Mouse (Mus musculus) liver, embryonic 14.5 days (tissue): Measurements from ENCODE around the gene Map4k2. TPM values are rescaled to one million over a fixed set of nuclear protein-coding genes. Genes with fewer than 3 reads are reported as not detected.
A peak's percentile ranks its signal among the peaks of the same experiment; 100 is the strongest.

ENCODE experiments used
- ATAC-seq: fragments of 200-750 bp; cut with Nextera tagmentation; 2 replicates; pipeline ENCODE4 v1.8.0; 2017; ENCODE audit warnings: moderate number of reproducible peaks, mild to moderate bottlenecking, moderate library complexity; ENCODE audit not compliant: insufficient read depth
- DNase-seq, 3 experiments: peaks; one replicate each; pipeline ENCODE4 v3.0.0-alpha.2; 2012 to 2013; ENCODE audit warnings: low read depth in 3 of 3, low spot score in 3 of 3
- H3K27ac ChIP-seq: fragments of 300-500 bp; sonication (generic); 2 replicates; pipeline ENCODE4 v1.5.1; 2014; ENCODE audit warnings: moderate library complexity, mild to moderate bottlenecking, control low read depth, inconsistent platforms
- H3K27me3 ChIP-seq: fragments of 300-500 bp; sonication (generic); 2 replicates; pipeline ENCODE4 v1.6.1; 2014; ENCODE audit warnings: mild to moderate bottlenecking, low read length, moderate library complexity; ENCODE audit not compliant: control insufficient read depth, insufficient read depth
- H3K36me3 ChIP-seq: fragments of 300-500 bp; sonication (generic); replicated peaks from 2 replicates; pipeline ENCODE4 v1.6.1; 2014; ENCODE audit warnings: low read depth; ENCODE audit not compliant: control insufficient read depth, insufficient read depth
- H3K4me1 ChIP-seq, 2 experiments: fragments of 200-500 bp in 1 of 2; fragments of 300-500 bp in 1 of 2; sonication (generic) in 1 of 2; replicated peaks; 2 replicates each; pipeline ENCODE4 v1.6.1; 2012 to 2014; ENCODE audit warnings: antibody characterized with exemption in 1 of 2, inconsistent platforms in 1 of 2, low read length in 1 of 2; ENCODE audit not compliant: control insufficient read depth in 2 of 2, insufficient read depth in 2 of 2
- H3K4me2 ChIP-seq: fragments of 300-500 bp; sonication (generic); 2 replicates; pipeline ENCODE4 v1.6.1; 2014; ENCODE audit warnings: low read depth, mild to moderate bottlenecking, control low read depth, moderate library complexity
- H3K4me3 ChIP-seq, 2 experiments: fragments of 200-500 bp in 1 of 2; fragments of 300-500 bp in 1 of 2; sonication (generic) in 1 of 2; 2 replicates each; pipeline ENCODE4 v1.5.1; 2012 to 2014; ENCODE audit warnings: low read depth in 2 of 2, low read length in 2 of 2, mild to moderate bottlenecking in 2 of 2, control low read depth in 1 of 2, inconsistent platforms in 1 of 2, moderate library complexity in 1 of 2; ENCODE audit not compliant: insufficient read depth in 1 of 2
- H3K9ac ChIP-seq: fragments of 300-500 bp; sonication (generic); replicated peaks from 2 replicates; pipeline ENCODE4 v1.6.1; 2014; ENCODE audit warnings: mild to moderate bottlenecking, control low read depth, moderate library complexity
- H3K9me3 ChIP-seq: fragments of 300-500 bp; sonication (generic); 2 replicates; pipeline ENCODE4 v1.6.1; 2016; ENCODE audit warnings: low read length, mixed read lengths; ENCODE audit not compliant: control insufficient read depth
- CTCF ChIP-seq: IDR thresholded peaks from 2 replicates; pipeline ENCODE4 v1.5.1; 2016; ENCODE audit warnings: antibody characterized with exemption, low read depth, control low read depth
- EP300 ChIP-seq: IDR thresholded peaks from 2 replicates; pipeline ENCODE4 v1.6.1; 2016; ENCODE audit warnings: antibody characterized with exemption, low read depth
- WGBS: fragments of 180-500 bp; shearing (Covaris S2); extraction: QIAGEN DNeasy Blood & Tissue Kit; methylation state at CpG from one replicate; pipeline ENCODE4 v1.1.7; 2014; ENCODE audit not compliant: insufficient replicate concordance; 5-methylcytosine and 5-hydroxymethylcytosine counted together
- polyA plus RNA-seq, 2 experiments: library from polyadenylated mRNA; depleted of rRNA in 1 of 2; stranded (reverse) in 1 of 2; unstranded in 1 of 2; fragments of >200 nt; fragmentation: Nextera tagmentation in 1 of 2; extraction: Ambion mirVana in 1 of 2; gene quantifications; 2 replicates each; pipeline versions ENCODE4 v1.2.1 to v1.2.3; 2012 to 2014

Gene Map4k2
- polyA plus RNA-seq, 2 experiments, result 3.0 to 17.6 TPM

GRCm38 (mm10) chr19:6361291-6361690 lies 20.4 kb downstream of the Map4k2 start:
- DNase-seq, result no peak
- TF ChIP-seq EP300 (no peak), CTCF (no peak)

DNA sequence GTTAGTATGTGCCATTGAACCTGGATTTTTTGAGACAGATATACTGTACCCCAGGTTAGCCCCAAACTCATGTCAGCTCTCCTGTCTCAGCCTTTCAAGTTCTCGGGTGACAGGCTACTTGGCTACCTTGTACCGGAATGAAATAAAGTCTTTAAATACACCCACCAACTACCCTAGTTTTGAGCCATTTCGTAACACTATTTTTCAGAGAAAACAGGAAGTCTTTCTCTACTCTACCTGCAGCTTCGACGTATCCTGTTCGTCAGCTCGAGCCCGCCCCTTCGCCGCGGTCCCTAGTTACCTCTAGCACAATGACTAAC lies 22.1 kb downstream of the Map4k2 start:
- TF ChIP-seq EP300 (no peak), CTCF (no peak)
- WGBS, result 2% methylated on average over 11 of the region's 11 CpGs
- ATAC-seq (no peak), DNase-seq (no peak)
- peak overlapping the region; percentile 71 for H3K27ac ChIP-seq
- H3K27me3 ChIP-seq, result no peaks in the 10 kb centered on the region
- peaks cover 14 to 19% of the 10 kb centered on the region in 2 experiments for H3K4me1 ChIP-seq
- H3K9ac ChIP-seq, result peak overlapping the region; percentile 67
- H3K4me2 ChIP-seq, result peak overlapping the region; percentile 82
- peak overlapping the region; percentile 71 to 94 for H3K4me3 ChIP-seq
- no peaks in the 10 kb centered on the region for H3K9me3 ChIP-seq
- peaks cover 34% of the 10 kb centered on the region for H3K36me3 ChIP-seq

More at GRCm38 (mm10) chr19:6361291-6361690, 20.4 kb downstream of the Map4k2 start:
- peaks cover 14 to 19% of the 10 kb centered on the region in 2 experiments for H3K4me1 ChIP-seq
- H3K27me3 ChIP-seq, result no peaks in the 10 kb centered on the region
- no peak overlapping the region for H3K4me2 ChIP-seq
- 72% methylated on average over 3 of the region's 3 CpGs for WGBS
- H3K9me3 ChIP-seq, result no peaks in the 10 kb centered on the region
- no peak overlapping the region for H3K9ac ChIP-seq
- no peak overlapping the region for H3K4me3 ChIP-seq
- no peak for ATAC-seq
- H3K27ac ChIP-seq, result no peak overlapping the region
- peaks cover 17% of the 10 kb centered on the region for H3K36me3 ChIP-seq

DNA sequence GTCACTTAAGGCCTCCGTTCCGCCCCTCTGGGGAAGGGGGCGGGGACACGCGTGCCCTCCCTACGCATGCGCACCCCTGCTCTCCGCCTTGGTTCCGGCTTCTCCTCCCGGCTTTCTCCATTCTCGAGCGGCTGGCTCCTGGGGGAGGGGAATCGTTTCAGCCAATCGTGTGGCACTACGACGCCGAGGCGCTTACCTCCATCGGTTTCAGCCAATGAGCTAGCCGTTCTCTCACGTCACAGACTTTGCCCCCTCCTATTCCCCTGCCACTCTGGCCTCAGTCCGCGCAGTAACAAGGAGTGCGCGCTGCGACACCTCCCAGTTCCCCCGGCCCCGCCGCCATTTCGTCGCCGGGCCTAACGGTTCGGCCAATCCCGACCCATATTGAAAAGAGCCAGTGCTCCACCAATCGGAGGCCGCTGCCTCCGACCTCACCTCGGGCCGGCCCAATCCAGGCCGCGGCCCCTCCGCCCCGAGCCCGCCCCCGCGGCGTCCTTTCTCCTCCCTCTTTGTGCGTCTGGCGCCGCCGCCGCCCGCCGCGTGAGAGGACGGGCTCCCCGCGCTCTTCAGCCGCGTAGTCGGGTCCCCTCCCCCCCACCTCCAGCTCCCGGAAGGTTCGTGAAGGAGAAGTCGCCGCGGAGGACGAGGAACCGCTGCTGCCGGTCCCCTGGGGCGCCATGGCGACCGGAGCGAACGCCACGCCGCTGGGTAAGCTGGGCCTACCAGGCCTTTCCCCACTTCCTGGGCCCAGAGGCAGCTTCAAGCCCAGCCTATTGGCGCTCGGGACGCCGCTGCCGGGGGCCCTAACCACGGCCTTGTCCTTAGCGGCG lies 22.7 kb downstream of the Map4k2 start, which contains the start of gene Sf1:
Gene Sf1, plus strand, starts transcription at position 280 of the 830 bp plus-strand sequence.
- Histone ChIP-seq H3K27ac (peak within 1 kb of the TSS; percentile 88), H3K27me3 (no peaks in the 10 kb centered on the region), H3K36me3 (peaks cover 40% of the 10 kb centered on the region), H3K4me3 (peak within 1 kb of the TSS; percentile 94), H3K4me2 (peak within 1 kb of the TSS; percentile 99), H3K9ac (peak within 1 kb of the TSS; percentile 97), H3K4me1 (peaks cover 14 to 19% of the 10 kb centered on the region in 2 experiments), H3K9me3 (no peaks in the 10 kb centered on the region)
- no peak for TF ChIP-seq CTCF
- no peak for TF ChIP-seq EP300
- ATAC-seq, result peak; percentile 91
- WGBS, result under 1% methylated on average over 84 of the region's 85 CpGs
- peak; percentile 98 to 99 (median 99) for DNase-seq

DNA sequence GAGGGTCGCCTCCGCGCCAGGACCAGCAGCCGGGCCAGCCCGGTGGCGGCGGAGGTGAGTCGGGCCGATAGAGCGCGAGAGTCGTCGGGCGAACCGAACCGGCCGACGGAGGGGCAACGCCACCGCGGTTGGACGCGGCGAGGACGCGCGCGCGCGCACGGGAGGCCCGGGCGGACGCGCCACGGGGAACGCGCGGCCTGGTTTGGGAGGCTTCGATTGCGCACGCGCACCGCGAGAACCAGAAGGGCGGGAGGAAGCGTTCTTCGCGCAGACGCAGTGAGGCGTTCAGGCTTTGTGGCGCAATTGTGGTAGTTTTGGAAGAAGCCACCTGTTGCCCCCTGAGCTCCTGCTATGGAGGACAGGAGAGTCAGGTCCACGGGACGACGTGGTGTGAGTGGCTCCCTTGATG lies 23.4 kb downstream of the Map4k2 start:
- Histone ChIP-seq H3K4me2 (peak overlapping the region; percentile 99), H3K4me3 (peak overlapping the region; percentile 94), H3K9me3 (no peaks in the 10 kb centered on the region), H3K9ac (peak overlapping the region; percentile 97), H3K27me3 (no peaks in the 10 kb centered on the region), H3K4me1 (peaks cover 14 to 19% of the 10 kb centered on the region in 2 experiments), H3K27ac (peak overlapping the region; percentile 88), H3K36me3 (peaks cover 47% of the 10 kb centered on the region)
- WGBS, result under 1% methylated on average over 55 of the region's 55 CpGs
- ATAC-seq, result no peak
- TF ChIP-seq CTCF (no peak), EP300 (no peak)
- peak; percentile 81 to 86 (median 84) for DNase-seq

DNA sequence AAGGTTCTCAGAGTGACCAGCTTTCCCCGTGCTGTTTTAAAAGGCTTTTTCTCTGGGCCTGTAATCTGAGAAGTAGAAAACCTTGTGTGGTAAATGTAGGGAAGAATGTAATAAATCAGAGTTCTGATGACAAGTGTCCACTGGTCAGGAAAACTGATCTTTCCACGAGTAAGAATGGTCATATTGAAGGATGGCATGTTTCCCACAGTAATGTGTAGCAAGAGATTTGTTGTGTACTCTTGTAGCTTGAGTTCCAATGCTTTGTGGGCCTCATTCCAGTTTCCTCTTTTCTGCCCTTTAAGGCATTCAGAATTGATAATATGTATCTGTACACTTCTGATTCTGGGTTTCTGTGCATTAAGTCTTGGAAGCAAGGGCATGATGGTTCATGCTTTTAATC lies 23.9 kb downstream of the Map4k2 start:
- peak overlapping the region; percentile 94 for H3K4me3 ChIP-seq
- H3K4me2 ChIP-seq, result peak overlapping the region; percentile 99
- no peaks in the 10 kb centered on the region for H3K9me3 ChIP-seq
- peak overlapping the region; percentile 97 for H3K9ac ChIP-seq
- no peaks in the 10 kb centered on the region for H3K27me3 ChIP-seq
- under 1% methylated on average over 2 of the region's 2 CpGs for WGBS
- H3K36me3 ChIP-seq, result peaks cover 52% of the 10 kb centered on the region
- DNase-seq (no peak), ATAC-seq (no peak)
- H3K27ac ChIP-seq, result peak overlapping the region; percentile 32
- H3K4me1 ChIP-seq, result peaks cover 14 to 19% of the 10 kb centered on the region in 2 experiments
- TF ChIP-seq EP300 (no peak), CTCF (no peak)
